ENCODE assay signal across 32 mouse cellular contexts in genomic region chr10:93812098-93812497, GRCm38 (mm10). TPM values are rescaled to one million over a fixed set of nuclear protein-coding genes. Genes with fewer than 3 reads are reported as not detected.
"Had no signal": no experiment of that assay in that cellular context is flagged by ENCODE, and none has a peak within 500 bp of the region (broad histone marks: within the 10 kb centered on the region; RNA-seq: fewer than 3 reads in every experiment).

No protein-coding gene starts in this region.

- H3K4me1 ChIP-seq: heart, embryonic 10.5 days; heart, embryonic 12.5 days; hindbrain, embryonic 13.5 days; hindbrain, embryonic 15.5 days; kidney, embryonic 15.5 days; limb, embryonic 15.5 days had no signal

- H3K27ac ChIP-seq: heart, embryonic 10.5 days; hindbrain, embryonic 13.5 days; hindbrain, embryonic 15.5 days; hindbrain, postnatal 0 days; kidney, embryonic 15.5 days; kidney, postnatal 0 days; limb, embryonic 13.5 days had no signal

- H3K27me3 ChIP-seq: kidney, embryonic 15.5 days had no signal

- H3K4me3 ChIP-seq: heart, embryonic 10.5 days; heart, embryonic 12.5 days; hindbrain, embryonic 13.5 days; hindbrain, embryonic 15.5 days; kidney, embryonic 15.5 days; limb, embryonic 13.5 days; limb, embryonic 15.5 days had no signal

- H3K4me2 ChIP-seq: limb, embryonic 15.5 days had no signal

- H3K9ac ChIP-seq: forebrain, postnatal 0 days; heart, embryonic 12.5 days; hindbrain, embryonic 13.5 days; hindbrain, embryonic 15.5 days; kidney, embryonic 15.5 days; limb, embryonic 13.5 days; limb, embryonic 15.5 days had no signal

- H3K36me3 ChIP-seq: heart, embryonic 10.5 days; heart, embryonic 12.5 days; hindbrain, embryonic 13.5 days; hindbrain, embryonic 15.5 days; kidney, embryonic 15.5 days; limb, embryonic 13.5 days; limb, embryonic 15.5 days had no signal

- ATAC-seq: hindbrain, postnatal 0 days; intestine, embryonic 16.5 days had no signal

- DNase-seq: forebrain, postnatal 0 days; gastrocnemius, postnatal 14 days; gastrocnemius, postnatal 36 days; heart, adult 18-20 months; heart, postnatal 14 days; heart, postnatal 36 days; kidney, adult 11 months; kidney, adult 2 months; kidney, adult 9 months; kidney, postnatal 14 days; kidney, postnatal 36 days; layer of hippocampus, adult 9-11 months; layer of hippocampus, postnatal 36 days; left cerebral cortex, postnatal 4 days had no signal

- H3K9me3 ChIP-seq: heart, embryonic 10.5 days; hindbrain, embryonic 13.5 days; hindbrain, embryonic 15.5 days; kidney, embryonic 15.5 days; limb, embryonic 13.5 days; limb, embryonic 15.5 days had no signal

RNA-seq across cellular contexts. Expression of gene Usp44, which starts 19.3 kb away (rescaled TPM):
- total RNA-seq: heart, adult 18-20 months; heart, adult 8-10 months; heart, postnatal 36 days; layer of hippocampus, adult 18-20 months; layer of hippocampus, adult 8-10 months; layer of hippocampus, postnatal 14 days; layer of hippocampus, postnatal 36 days; left cerebral cortex, adult 18-20 months; left cerebral cortex, adult 8-10 months; left cerebral cortex, postnatal 10 days; left cerebral cortex, postnatal 25 days had no signal
